Mouse (Mus musculus) liver, embryonic 14.5 days (tissue): ENCODE data around the gene Pitpnb.
A peak's percentile ranks its signal among the peaks of the same experiment; 100 is the strongest.

Experiments
- CTCF ChIP-seq: IDR thresholded peaks from 2 replicates; pipeline ENCODE4 v1.5.1; 2016; ENCODE audit warnings: antibody characterized with exemption, low read depth, control low read depth
- EP300 ChIP-seq: IDR thresholded peaks from 2 replicates; pipeline ENCODE4 v1.6.1; 2016; ENCODE audit warnings: antibody characterized with exemption, low read depth

DNA sequence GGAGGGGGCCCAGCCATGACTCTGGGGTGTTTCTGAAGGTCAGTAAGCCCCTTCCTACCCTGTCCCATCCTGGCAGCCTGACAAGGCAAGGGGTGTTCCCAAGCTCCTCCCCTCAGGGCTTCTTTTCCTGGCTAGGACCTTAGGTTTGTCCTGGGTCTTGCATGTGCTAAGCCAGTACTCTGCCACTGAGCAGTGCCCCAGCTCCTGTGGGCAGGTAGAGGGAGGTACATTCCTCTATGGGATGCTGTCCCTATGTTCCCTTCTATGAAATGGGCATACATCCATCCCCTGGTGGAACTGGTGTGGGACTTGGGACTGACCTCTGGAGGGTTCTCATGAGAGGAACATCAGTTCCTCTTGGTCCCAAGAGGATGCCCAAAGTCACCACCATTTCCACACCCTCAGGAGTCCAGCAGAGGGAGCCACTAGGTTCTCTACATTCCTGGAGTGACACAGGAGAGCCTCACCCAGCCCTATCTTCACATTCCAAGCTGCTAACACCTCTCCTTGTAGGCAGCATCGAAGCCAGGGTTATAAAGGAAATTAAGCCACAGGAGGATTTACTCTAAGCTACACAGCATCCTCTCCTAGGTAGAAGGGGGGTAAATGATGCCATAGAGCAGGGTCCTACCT is 79.0 kb downstream of the Pitpnb start:
- peak; percentile 59 for TF ChIP-seq CTCF
- no peak for TF ChIP-seq EP300
